In genomic region chrX:146962914-146963547, GRCm38 (mm10) we compare ENCODE assay signal across 8 mouse cellular contexts. TPM values are rescaled to one million over a fixed set of nuclear protein-coding genes. Genes with fewer than 3 reads are reported as not detected.
DNase-seq lines count a peak whose midpoint lies in the region; ATAC-seq and TF ChIP-seq lines count a peak whose summit lies in the region.

No protein-coding gene starts in this region.

- peak in 1 of 2 experiments; percentile 13 for DNase-seq in cerebellum, adult 2 months
- no peak for DNase-seq in cerebellum, adult 11 months
- peak; percentile 22 for DNase-seq in lung, embryonic 14.5 days
- no peak for DNase-seq in lung, adult 2 months
- DNase-seq in ovary, postnatal 10 days (ENCODE audit: low spot score): no peak
- no peak for DNase-seq in yolk sac, embryonic 10.5 days (ENCODE audit: low spot score)

- WGBS in cerebellum, adult 2 months: 12% methylated on average over 34 of the region's 37 CpGs
- WGBS in lung, embryonic 14.5 days: 10% methylated on average over 37 of the region's 37 CpGs
- WGBS in lung, adult 2 months: 28% methylated on average over 37 of the region's 37 CpGs
- 27% methylated on average over 37 of the region's 37 CpGs for WGBS in intestine, postnatal 0 days
- WGBS in neural tube, embryonic 13.5 days: 32% methylated on average over 37 of the region's 37 CpGs

- no peak overlapping the region for H3K9ac ChIP-seq in lung, embryonic 14.5 days
- H3K9ac ChIP-seq in intestine, postnatal 0 days (ENCODE audit: low read depth, low read length): no peak overlapping the region
- H3K9ac ChIP-seq in neural tube, embryonic 13.5 days: peak overlapping the region; percentile 64

- ATAC-seq in lung, embryonic 14.5 days (ENCODE audit: insufficient read depth): peak; percentile 31; the same call in 1 of the 2 replicates
- no peak for ATAC-seq in intestine, postnatal 0 days
- peak; percentile 90 for ATAC-seq in neural tube, embryonic 13.5 days (ENCODE audit: low read depth)

- H3K36me3 ChIP-seq in lung, embryonic 14.5 days (ENCODE audit: insufficient read depth): no peaks in the 10 kb centered on the region
- H3K36me3 ChIP-seq in intestine, postnatal 0 days (ENCODE audit: control insufficient read depth, insufficient read depth): no peaks in the 10 kb centered on the region
- H3K36me3 ChIP-seq in neural tube, embryonic 13.5 days: no peaks in the 10 kb centered on the region

- no peaks in the 10 kb centered on the region; the same call in 1 of the 2 replicates for H3K4me1 ChIP-seq in cerebellum, adult 2 months (ENCODE audit: control insufficient read depth, insufficient read depth, low read length)
- H3K4me1 ChIP-seq in lung, embryonic 14.5 days (ENCODE audit: insufficient read depth): no peaks in the 10 kb centered on the region
- H3K4me1 ChIP-seq in lung, adult 2 months (ENCODE audit: control insufficient read depth, insufficient read depth, low read length): no peaks in the 10 kb centered on the region
- no peaks in the 10 kb centered on the region for H3K4me1 ChIP-seq in intestine, postnatal 0 days (replicated peaks; ENCODE audit: control insufficient read depth, insufficient read depth, low read length)
- H3K4me1 ChIP-seq in neural tube, embryonic 13.5 days (replicated peaks): no peaks in the 10 kb centered on the region

- H3K4me2 ChIP-seq in lung, embryonic 14.5 days: peak overlapping the region; percentile 53
- H3K4me2 ChIP-seq in intestine, postnatal 0 days (replicated peaks; ENCODE audit: low read depth): peak overlapping the region; percentile 37; the same call in 1 of the 2 replicates
- H3K4me2 ChIP-seq in neural tube, embryonic 13.5 days: peak overlapping the region; percentile 71

- no peak for TF ChIP-seq POLR2A in cerebellum, adult 2 months (IDR thresholded peaks at IDR 0.05; ENCODE audit: borderline replicate concordance, insufficient read depth, low read length)
- TF ChIP-seq POLR2A in lung, adult 2 months (IDR thresholded peaks at IDR 0.05; ENCODE audit: borderline replicate concordance, extremely low read depth, low read depth, low read length): no peak

- no peak for TF ChIP-seq CTCF in cerebellum, adult 2 months (IDR thresholded peaks at IDR 0.05; ENCODE audit: borderline replicate concordance, insufficient read depth, low read depth, low read length)
- no peak for TF ChIP-seq CTCF in lung, embryonic 14.5 days (IDR thresholded peaks at IDR 0.05; ENCODE audit: low read depth)
- TF ChIP-seq CTCF in lung, adult 2 months (IDR thresholded peaks at IDR 0.05; ENCODE audit: insufficient read depth, low read length): no peak
- TF ChIP-seq CTCF in intestine, postnatal 0 days (IDR thresholded peaks at IDR 0.05; ENCODE audit: low read depth): no peak

- no peaks in the 10 kb centered on the region for H3K9me3 ChIP-seq in lung, embryonic 14.5 days (ENCODE audit: low read depth, low read length)
- no peaks in the 10 kb centered on the region for H3K9me3 ChIP-seq in intestine, postnatal 0 days (ENCODE audit: control insufficient read depth)
- no peaks in the 10 kb centered on the region for H3K9me3 ChIP-seq in neural tube, embryonic 13.5 days

- H3K27ac ChIP-seq in cerebellum, adult 2 months (ENCODE audit: insufficient read depth, low read length): no peak overlapping the region
- H3K27ac ChIP-seq in lung, embryonic 14.5 days (ENCODE audit: low read depth): no peak overlapping the region
- no peak overlapping the region for H3K27ac ChIP-seq in intestine, postnatal 0 days (ENCODE audit: low read depth, low read length)
- no peak overlapping the region for H3K27ac ChIP-seq in neural tube, embryonic 13.5 days (replicated peaks)

- peak overlapping the region; percentile 59 for H3K4me3 ChIP-seq in cerebellum, adult 2 months (replicated peaks; ENCODE audit: insufficient read depth, low read depth, low read length)
- peak overlapping the region; percentile 16; the same call in 1 of the 2 replicates for H3K4me3 ChIP-seq in lung, embryonic 14.5 days (ENCODE audit: low read depth, low read length)
- H3K4me3 ChIP-seq in lung, adult 2 months (replicated peaks; ENCODE audit: extremely low read depth, low read depth, low read length): no peak overlapping the region
- no peak overlapping the region for H3K4me3 ChIP-seq in intestine, postnatal 0 days (ENCODE audit: low read depth, low read length)
- H3K4me3 ChIP-seq in neural tube, embryonic 13.5 days: peak overlapping the region; percentile 45

- no peaks in the 10 kb centered on the region for H3K27me3 ChIP-seq in cerebellum, adult 2 months (ENCODE audit: control insufficient read depth, insufficient read depth, low read length)
- H3K27me3 ChIP-seq in lung, embryonic 14.5 days (ENCODE audit: insufficient read depth, low read length): peaks cover 24% of the 10 kb centered on the region; the same call in 1 of the 2 replicates
- H3K27me3 ChIP-seq in intestine, postnatal 0 days (replicated peaks; ENCODE audit: control insufficient read depth, insufficient read depth, low read length): no peaks in the 10 kb centered on the region
- H3K27me3 ChIP-seq in neural tube, embryonic 13.5 days: peaks cover 36% of the 10 kb centered on the region

RNA-seq across cellular contexts. Expression of gene Htr2c, which starts 0.7 kb away (rescaled TPM):
- 20.3 and 22.1 TPM in 2 replicates for polyA plus RNA-seq in cerebellum, adult 2 months (2012; rRNA removed)
- not detected in 2 replicates for polyA plus RNA-seq in lung, embryonic 14.5 days (2014; fragmentation: Nextera tagmentation; extraction: Ambion mirVana)
- polyA plus RNA-seq in lung, adult 2 months (2012; rRNA removed): 0.19 and 0.37 TPM in 2 replicates
- 0.05 TPM in 1 of 2 replicates, not detected in the other for polyA plus RNA-seq in intestine, postnatal 0 days (2015; fragmentation: Nextera tagmentation; extraction: Ambion mirVana)
- 2.3 and 2.6 TPM in 2 replicates for polyA plus RNA-seq in neural tube, embryonic 13.5 days (2015; fragmentation: Nextera tagmentation; extraction: Ambion mirVana)

Comparison
In these comparisons a context has a peak if more than half of its experiments do, and no peak if none do; other contexts are left out.
1. H3K4me3 ChIP-seq: peak in cerebellum, adult 2 months (single experiment), lung, embryonic 14.5 days (single experiment) and neural tube, embryonic 13.5 days (single experiment); none in lung, adult 2 months (single experiment) and intestine, postnatal 0 days (single experiment).
2. Peak in every context shown above with its lines, with median percentiles within 50 percentile points of each other: H3K4me2 ChIP-seq.